Mouse (Mus musculus) adrenal gland, postnatal 36 days (tissue): Measurements from ENCODE around the gene Kcnmb2. TPM values are rescaled to one million over a fixed set of nuclear protein-coding genes. Genes with fewer than 3 reads are reported as not detected.

Experiments used
- DNase-seq, 2 experiments: peaks; one replicate each; pipeline ENCODE4 v3.0.0; 2021; ENCODE audit warnings: mixed read lengths in 1 of 2
- long read RNA-seq, 2 experiments: library from polyadenylated mRNA; stranded (forward); transcript quantifications; one replicate each; pipeline ENCODE4 v2.0.0; 2021; ENCODE audit warnings: borderline sequencing depth in 2 of 2
- total RNA-seq, 2 experiments: library from RNA; stranded (reverse); gene quantifications; 2 replicates each; pipeline ENCODE4 v1.2.3; 2021

The Kcnmb2 gene
- 1 to 10 TPM; 2.8 to 5.6 TPM for total RNA-seq
- long read RNA-seq, experiment 1, partial matches to known transcripts: 3 of 3 reads
- long read RNA-seq, experiment 1, other reads (novel, unspliced or antisense): 0 of 3 reads
- long read RNA-seq, experiment 2: 0 reads

DNA sequence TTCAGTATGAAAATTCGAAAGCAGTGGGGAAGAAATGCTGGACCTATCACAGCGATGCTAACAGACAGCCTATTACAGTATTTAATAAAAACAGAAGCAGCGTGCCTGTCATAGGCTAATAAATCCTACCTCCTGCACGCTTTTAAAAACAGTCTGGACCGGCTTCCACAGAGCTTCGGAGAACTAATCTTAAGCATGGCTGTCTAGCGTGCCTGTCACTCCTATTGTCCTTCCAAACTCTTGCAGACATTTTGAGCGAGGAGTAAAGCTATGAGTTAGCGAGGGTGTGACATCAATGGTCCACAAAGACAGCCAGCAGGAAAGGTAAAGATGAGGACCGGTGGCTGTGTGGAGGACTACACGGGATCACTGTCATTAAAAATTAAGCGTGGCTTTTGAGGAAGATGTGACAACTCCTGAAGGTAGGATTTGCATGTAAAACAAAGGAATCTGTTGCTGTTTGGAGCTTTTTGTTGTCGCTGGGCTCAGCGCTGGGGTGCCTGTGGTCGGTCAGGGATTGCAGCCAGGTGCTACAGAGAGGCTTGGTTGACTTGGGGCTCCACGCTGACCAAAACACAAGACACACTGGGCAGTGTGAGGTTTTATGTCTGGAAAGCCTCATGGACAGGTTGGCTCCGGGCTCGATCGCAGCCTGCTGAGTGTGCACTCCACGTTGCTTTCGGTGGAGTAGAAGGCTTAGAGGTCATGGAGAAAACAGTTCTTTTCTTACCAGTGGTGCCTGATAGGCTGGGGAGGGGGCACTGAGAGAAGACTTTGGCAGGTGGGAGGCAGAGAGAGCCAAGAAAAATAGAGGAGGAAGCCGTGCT, at the start of gene Kcnmb2:
Gene Kcnmb2, plus strand, starts transcription at position 4 of the 827 bp plus-strand sequence.
- DNase-seq: peak in 1 of 2 experiments; percentile 5

DNA sequence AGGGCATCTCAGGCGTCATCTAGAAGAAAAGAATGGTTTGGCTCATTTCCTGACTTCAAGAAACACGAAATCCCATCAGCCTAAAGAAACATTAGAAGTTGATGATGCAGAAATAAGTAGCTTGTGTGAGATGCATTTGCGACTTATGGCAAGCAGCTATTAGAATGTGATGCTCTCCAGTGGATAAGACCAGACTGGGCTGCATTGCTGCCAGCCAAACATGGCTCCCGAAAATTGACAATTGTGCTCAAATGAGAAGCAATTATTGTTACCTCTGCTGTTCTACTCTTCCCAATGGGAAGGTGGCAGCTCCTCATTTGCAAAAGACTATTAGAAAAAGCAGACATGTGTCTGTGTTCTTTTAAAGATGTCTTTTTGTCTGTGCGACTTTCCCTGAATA, 38.8 kb upstream of the Kcnmb2 start:
- no peak for DNase-seq

DNA sequence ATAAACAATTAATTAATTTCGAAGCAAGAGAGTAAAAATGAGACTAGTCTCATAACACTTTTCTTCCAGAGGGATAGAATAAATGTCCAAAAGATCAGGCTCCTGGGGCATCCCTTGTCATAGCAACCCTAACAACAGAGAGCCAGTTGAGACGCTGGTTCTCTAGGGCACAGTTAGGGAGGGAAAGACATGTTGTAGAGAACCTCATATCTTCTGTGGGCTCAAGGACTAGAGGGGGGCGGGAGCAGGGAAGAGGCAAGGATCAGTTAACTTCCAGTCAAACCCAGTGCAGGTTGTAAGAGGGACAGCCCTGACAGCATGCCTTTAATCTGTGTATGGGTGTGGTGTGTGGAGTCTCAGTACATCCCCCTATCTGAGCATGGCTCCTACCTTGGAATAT, 38.2 kb upstream of the Kcnmb2 start:
- no peak for DNase-seq

DNA sequence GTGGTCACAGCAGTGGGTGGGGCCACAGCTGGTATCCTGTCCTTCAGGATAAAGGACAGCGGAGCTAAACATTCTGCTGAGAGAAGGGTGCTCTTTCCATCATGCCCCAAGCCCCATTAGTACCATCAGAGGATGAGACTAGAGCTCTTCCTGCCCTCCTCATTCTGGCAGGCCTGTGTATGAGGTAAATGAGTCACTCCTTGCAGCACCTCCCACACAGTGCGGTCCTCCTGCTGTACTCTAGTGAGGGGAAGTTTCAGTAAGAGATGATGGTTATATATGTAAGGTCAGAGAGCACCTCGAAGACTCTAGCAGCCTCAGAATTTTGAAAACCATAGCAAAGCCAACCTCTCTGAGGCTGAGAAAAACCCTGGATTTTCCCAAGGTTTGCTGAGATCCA, 30.8 kb upstream of the Kcnmb2 start:
- no peak for DNase-seq

DNA sequence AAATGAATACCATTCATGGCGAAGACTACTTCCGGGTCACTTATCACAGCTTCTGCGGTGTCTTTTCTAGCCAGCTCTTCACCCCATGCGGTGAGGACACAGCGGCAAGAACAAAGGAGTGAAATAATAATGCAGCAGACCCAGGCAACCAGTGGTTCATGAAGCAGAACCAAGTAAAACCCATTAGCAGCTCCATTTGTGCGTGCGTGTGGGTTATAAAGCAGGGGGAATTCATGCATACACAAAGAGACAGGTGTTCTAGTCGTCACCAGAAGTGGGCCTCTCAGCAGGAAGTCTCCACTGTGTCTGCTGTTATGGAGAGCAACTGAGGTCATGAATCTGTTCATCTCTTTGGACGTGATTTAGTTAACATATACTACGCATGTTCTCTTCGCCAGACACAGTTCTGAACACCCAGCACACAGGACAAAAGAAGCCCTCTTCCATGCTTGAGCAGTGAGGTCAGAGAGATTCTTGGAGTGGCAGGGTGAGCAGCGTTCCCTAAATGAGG, 19.6 kb upstream of the Kcnmb2 start:
- DNase-seq: no peak

DNA sequence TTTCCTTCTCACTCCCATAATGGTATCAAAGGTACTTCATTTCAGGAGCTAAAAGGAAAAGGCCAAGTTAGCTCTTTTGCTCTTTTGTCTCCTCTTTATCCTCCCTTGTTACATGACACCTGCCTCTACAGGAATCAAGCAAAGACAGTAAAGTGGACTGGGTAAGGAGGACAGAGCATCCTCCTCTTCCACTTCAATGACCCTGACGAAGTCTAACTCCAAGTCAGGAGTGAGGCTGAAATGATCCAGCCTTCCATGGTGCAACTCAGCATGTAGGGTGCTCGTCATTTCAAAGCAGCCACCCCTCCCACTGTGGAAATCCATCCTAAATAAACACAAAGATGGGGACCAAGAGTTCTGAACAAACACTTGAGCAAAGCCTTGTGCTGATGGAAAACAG, 9.7 kb upstream of the Kcnmb2 start:
- DNase-seq: no peak

DNA sequence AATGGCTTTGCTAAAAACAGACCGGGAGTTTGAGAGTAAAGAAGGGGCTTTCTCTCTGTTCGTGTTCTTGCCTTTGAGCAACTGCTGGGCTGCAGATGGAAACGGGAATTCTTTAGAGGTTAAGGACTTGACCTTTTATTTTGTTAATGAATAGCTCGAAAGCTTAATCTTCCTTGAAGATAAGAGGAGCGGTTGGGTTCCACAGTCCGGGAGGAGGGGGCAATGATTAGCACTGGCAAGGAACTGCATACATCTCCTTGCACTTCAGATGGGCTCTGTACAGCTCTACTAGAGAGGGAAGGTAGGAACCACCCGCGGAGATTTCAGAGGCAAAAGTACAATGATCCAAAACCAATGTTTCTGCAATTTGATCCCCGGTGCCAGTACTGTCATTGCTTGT, 1.2 kb downstream of the Kcnmb2 start:
- no peak for DNase-seq

DNA sequence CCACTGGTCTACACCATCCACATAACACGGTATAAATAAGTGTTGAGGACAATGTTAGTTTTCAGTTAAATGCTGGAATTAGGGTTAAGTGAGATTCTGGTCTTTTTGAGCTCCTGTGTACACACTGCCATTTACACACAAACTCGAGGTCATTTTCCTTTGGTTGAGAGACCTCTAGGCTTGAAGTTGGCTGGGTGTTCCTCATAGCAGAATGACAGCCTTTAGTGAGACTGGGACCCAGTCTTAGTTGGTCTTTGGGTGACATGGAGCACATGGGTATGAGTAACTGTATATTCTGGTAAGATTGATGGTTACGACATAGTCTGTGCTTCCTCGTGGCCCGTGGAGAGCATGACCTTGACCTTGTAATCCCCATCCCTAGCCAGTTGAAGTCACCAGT, 1.8 kb downstream of the Kcnmb2 start:
- DNase-seq: no peak

DNA sequence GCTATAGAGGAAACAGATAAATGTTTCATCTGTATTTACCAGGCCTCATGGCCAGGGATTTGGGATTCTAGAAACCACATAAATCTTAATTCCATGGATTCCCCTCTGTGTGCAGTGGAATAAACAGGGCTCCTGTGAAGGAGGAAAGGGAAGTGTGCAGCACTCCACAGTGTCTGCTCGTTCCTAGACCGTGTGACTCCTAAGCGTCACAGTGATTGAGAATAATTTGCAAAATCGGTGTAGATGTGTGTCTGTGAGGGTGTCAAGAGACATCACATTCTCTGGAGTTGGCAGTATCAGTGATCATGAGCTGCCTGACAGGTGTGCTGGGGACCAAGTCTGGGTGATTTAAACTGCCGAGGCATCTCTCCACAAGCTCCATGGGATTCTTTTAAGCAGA, 8.9 kb downstream of the Kcnmb2 start:
- DNase-seq: no peak

DNA sequence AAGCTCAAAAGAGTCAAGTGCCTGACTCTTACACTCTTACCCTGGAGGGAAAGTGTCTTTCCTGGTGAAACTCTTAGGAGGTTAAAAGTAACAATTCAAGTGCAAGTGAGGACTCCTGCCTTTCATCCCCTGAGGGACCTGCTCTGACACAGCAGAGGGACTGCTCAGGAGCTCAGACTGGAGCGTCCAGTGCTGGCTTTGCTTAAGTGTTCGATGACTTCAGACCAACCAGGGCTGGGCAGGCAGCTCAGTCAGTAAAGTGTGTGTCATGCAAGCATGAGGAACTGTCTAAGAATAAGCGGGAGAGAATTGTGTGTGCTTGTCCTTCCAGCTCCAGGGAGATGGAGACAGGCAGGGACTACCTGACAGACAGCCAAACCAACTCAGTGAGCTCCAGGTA, 9.4 kb downstream of the Kcnmb2 start:
- no peak for DNase-seq

DNA sequence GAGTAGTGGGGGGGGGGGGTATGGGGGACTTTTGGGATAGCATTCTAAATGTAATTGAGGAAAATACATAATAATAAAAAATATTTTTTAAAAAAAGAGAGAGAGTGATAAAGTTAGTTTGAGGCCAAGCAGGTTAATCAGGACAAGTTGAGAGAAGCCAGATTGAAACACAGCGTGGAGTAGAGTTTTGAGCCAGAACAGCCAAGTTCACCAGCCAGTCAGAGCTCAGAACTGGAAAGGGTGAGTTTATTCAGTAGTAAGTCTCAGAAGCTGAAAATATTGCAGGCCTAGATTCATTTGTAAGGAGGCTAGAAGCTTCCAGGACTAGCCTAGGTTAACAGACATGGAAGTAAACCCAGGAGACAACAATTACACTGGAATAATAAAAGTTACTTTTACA, 26.2 kb downstream of the Kcnmb2 start:
- DNase-seq: no peak

DNA sequence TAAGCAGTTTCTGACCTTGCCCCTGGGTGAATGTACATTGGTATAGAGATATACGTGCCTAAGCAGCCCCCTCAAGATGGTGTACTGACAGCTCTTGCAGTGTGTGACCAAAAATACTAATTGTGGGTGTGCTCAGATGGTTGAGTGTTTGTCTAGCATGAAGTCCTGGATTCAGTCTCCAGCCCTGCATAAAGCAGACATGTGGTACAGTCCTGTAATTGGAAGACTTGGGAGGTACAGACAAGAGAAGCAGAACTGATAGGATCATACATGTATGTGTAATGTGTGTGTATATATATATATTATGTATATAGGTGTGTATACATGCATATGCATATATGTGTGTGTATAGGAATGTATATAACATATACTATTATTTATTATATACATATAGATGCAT, 32.4 kb downstream of the Kcnmb2 start:
- no peak for DNase-seq

DNA sequence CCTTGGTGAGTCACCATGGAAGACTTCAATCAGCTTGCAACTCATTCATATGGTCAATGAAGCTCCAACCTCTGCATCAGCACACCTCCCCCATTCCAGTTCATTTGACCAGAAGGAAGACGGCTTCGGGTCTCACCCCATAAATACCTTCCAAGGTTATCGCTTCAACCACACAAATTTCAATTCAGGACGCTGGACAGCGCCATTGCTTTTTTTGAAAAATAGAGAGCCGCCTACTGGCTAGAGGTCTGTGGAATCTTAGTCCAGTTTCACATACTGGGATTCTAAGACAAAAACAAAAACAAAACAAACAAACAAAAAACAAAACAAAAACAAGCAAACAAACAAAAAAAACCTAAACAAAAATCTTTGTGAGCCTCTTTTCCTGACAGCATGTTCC, 39.2 kb downstream of the Kcnmb2 start:
- DNase-seq: peak; percentile 5 to 31

DNA sequence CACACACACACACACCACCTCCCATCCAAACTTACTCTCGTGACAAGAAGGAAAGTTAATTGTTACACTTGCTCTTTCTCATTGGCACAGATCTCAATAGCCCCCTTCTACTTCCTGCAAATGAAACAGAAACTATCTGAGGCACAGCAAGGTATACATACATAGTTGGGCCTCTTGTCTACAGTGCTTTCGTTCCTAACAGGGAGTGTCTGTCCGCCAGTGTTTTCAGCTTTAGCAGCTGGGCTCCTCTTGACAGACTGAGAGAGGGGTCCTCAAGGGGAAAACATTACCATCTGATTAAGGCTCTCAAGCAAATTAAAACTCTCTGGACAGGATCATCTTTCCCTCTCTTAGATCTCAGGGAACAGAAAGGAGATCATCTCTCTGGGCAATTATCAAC, 51.9 kb downstream of the Kcnmb2 start:
- DNase-seq: no peak

DNA sequence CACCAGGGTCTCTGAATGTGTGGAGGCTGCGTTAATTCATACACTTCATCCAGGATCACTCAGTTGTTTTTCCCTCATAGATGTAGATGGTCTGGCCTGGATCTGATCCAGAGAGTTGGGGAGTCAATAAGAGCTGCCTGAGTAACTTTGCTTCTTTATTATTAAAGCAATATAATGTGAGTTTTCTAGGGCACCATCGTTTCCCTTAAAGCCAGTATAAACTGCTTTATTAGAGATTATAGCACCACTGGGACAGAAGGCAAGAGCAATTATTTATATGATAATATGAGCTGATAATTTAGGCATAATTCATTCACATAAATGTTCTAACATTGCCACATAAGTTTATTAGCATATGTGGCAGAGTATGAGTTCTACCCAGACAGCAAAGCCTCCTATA, 52.7 kb downstream of the Kcnmb2 start:
- DNase-seq: no peak

DNA sequence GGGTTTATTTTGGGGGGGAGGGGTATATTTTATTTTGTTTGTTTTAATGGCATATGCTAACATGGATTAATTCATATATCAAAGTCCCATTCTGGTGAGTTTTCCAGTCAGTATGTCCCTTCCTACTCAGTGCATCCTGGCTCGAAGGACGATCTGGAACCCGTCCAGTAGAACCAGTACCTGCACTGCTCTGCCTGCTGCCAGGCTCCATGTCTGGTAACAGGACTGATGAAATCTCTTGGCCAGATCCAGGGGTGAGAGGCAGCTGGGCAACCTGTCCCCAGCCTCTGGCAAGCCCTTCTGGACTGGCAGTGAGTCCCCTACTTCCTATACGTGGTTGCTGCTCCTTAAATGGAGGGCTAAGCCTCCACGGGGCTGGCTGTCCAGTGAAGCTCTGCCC, 57.5 kb downstream of the Kcnmb2 start:
- DNase-seq: no peak

DNA sequence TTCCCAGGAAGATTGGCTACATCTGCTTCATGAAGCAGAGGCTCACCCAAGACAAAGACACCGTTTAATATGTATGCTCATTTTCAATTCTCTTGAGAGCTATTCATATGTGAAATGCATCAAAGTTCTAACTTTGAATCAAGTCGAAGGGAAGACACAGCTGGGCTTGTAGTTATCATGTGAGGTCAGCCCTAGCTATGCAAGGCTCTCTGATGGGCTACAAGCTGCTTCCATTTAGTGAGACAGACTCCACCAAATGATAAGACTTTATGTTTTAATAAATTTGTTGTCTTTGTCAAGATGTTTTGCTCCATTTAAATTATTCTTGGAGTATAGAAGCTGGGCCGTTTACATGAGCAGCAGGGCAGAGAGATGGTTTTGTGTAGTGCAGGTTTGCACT, 58.9 kb downstream of the Kcnmb2 start:
- DNase-seq: no peak

DNA sequence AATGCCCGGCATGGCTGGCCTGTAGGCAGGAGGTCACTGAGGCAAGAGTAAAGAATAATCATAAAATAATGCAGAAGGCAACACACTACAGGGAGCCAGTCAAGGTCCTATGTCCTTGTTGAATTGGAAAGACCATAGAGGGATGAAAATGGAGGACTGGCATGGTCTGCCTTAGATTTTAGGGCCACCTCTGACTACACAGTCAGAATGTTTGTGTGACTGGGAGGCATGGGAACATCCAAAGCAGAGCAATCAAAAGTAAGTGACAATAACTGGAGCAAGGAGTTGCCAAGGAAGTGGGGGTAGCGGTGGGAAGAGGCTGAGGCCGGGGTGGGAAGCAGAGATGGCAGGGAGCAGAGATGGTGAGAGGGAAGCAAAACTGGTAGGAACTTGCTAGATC, 60.8 kb downstream of the Kcnmb2 start:
- no peak for DNase-seq

DNA sequence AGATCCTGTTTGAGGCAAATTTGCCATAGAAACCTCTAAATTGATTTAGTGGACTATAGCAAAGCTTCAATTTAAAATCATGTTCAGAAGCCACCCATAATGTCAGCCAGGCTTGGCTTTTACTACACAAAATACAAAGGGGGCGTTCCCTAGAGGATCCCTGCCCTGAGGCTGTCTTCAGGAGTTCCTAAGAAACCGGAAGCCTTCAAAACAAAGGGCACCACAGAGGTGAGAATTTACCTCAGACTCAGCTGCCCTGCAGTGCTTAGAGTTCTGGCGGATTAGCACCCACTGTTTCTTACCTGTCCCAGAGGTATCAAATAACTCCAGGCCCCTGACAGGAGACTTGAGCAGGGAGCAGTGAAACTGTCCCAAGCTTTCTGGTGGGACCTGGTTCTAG, 77.4 kb downstream of the Kcnmb2 start:
- no peak for DNase-seq

DNA sequence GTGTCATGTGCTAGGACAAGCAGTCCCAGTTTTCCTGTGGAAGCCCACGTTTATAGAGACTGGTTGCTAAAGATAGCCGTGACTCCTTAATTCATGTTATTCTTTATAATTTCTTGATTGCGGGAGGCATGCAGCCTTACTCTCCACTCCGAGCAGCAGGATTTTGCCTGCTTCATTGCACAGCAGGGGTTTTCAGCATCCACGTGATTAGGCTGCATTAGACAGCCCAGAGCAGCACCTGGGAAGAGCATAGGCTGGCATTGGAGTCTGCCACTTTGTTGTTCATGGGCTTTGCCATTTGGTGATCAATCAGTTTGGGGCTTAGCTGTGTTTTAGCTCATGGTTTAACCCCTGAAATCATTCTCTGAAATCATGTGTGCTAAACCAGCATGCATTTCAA, 80.1 kb downstream of the Kcnmb2 start:
- DNase-seq: no peak

DNA sequence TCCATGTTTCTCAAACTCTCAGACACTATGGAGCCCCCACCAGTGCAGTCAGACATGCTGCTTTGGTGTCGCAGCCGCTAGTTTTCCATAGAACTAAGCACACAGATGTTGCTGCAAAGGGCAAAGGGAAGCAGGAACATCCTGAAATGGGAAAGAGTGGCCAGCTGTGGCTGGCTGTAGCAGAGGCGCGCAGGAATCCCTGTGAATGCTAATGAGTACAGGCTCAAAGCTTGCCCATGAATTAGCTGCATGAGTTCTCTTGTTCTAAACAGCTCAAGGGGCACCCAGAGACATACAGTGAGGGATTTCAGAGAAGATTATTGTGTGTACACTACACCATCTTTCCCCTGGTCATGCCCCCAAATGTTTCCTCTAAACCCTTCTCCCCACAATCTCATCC, 82.8 kb downstream of the Kcnmb2 start:
- no peak for DNase-seq

DNA sequence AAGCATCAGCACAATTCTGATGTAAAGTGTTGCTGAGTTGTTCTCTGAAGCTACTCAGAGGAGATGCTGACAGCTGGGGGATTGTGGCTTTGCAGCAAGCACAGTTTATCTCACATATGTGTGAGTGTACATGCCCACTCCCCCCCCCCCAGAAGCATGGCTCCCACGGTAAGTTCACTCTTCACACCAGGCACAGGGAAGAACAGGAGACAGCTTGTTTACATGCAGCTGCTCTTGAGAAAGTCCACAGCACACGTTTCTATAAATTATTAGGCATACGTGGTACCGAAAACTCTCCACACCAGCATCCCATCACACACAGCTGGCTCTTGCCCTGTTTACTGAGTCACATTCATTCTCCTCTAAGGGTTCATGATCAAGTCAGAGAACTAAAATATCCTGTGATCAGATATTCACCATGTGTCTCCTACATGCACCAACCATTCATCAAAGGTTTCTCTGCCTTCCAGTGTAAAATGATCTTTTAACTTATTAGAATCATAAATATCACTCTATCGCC, 89.3 kb downstream of the Kcnmb2 start:
- no peak for DNase-seq

DNA sequence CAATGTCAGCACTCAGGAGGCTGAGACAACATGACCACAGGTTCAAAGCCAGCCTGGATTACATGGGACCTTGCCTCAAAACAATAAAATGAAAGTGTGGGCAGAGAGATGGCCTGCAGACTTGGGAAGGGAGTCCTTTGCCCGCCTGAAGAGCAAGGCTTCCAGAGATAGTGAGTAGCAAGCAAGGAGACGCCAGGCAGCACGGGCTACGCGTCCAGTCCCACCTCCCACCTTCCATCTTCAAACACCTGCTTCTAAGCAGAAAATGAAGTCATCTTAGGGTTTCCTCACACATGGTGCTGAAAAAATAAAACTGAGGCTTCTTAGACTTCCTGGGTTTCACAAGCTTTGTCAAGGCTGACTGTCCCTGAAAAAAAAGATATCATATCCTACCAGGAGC, 109.3 kb downstream of the Kcnmb2 start:
- DNase-seq: no peak
